Mouse (Mus musculus) adrenal gland, postnatal 25 days (tissue): ENCODE results near the gene Gm13697. TPM values are rescaled to one million over a fixed set of nuclear protein-coding genes. Genes with fewer than 3 reads are reported as not detected.

Experiments
- DNase-seq: peaks from one replicate; pipeline ENCODE4 v3.0.0; 2021; ENCODE audit warnings: mixed read lengths
- total RNA-seq: library from RNA; stranded (reverse); gene quantifications from 2 replicates; pipeline ENCODE4 v1.2.3, GENCODE M21; 2021

Gm13697 gene
- total RNA-seq, 1 experiment from 2014 or later: 2.0 TPM

DNA sequence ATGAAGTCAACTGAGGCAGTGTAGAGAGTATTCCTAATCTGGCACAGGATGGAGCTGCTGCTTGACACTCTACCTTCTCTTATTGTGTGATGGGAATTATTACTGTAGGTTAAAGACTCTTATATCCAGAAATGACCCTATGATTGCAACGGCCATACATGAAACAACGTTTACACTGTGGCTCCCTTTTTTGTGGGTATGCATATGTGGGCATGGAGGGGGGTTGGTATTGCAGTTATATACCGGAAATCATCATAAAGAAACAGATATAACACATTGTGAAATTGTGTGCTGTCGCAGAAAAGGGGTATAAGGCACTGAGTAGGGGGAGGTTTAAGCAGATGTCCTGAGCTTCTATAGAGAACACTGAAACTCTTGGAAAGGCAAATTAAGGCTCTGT lies 51.5 kb downstream of the Gm13697 start:
- DNase-seq: no peak

Other genes with a start within 250 kb of the Gm13697 start
- 3.9 and 5.7 TPM in 2 replicates for gene Fam171b, start 172.1 kb upstream of the Gm13697 start, total RNA-seq
- gene Zswim2, start 43.5 kb upstream of the Gm13697 start, total RNA-seq: not detected in 2 replicates
- 1.9 and 2.0 TPM in 2 replicates for gene Gm13698, start 29.1 kb upstream of the Gm13697 start, total RNA-seq
- 1.9 and 2.0 TPM in 2 replicates for gene Gm13693, start 23.2 kb upstream of the Gm13697 start, total RNA-seq
- gene Gm13695, start 17.4 kb upstream of the Gm13697 start, total RNA-seq: not detected in 2 replicates
- 1.9 and 2.0 TPM in 2 replicates for gene Gm13696, start 11.6 kb upstream of the Gm13697 start, total RNA-seq
- gene Gm13694, start 5.8 kb upstream of the Gm13697 start, total RNA-seq: 1.9 and 2.0 TPM in 2 replicates
- gene Gm13691, start 5.8 kb downstream of the Gm13697 start, total RNA-seq: 1.9 and 2.0 TPM in 2 replicates